Mouse (Mus musculus): ENCODE results near the gene Capn2.
A peak's percentile ranks its signal among the peaks of the same experiment; 100 is the strongest.

Capn2 gene

DNA sequence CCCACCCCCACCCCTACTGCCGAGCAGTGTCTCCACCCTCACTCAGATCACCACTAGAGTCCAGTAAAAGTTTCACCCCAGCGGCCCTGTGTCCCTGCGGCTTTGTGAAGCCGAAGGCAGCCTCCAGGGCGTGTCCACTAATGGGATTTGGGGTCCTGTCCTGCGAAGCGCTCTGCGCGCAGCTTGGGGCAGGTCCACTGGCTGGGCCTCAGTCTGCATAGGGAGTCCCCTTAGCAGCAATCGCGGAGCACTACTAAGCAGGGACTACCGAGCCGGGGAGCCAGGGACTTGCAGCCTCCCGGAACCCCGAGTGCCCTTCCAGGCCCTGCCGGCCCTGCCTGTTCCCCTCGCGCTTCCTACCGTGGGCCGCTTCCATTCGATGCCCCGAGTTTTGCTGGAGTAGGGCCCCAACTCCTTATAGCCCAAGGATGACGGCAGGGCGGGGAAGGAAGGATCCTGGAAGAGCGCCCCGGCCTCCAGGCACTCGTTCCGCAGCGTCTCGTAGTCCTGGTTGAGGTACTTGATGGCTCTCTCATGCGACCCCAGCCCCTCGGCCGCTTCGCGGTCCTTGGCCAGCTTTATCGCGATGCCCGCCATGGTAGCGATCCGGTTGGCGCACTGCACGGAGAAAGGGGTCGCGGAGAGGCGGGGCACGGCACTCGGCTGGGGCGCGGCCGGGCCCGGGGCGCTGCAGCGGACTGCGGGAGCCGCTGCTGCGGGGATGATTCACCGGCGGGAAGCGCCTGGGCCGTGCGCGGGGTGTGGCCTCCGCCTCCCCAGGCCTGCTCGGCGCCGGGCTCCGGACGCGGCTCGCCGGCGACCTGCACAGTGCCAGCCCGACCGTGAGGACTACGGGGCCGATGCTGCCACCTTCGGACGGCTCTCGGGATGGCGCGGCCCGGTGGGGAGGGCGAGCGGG, at the start of gene Capn2:
Gene Capn2 (minus strand): TSS at position 851 of the 919 bp plus-strand sequence.
- DNase-seq (ENCODE audit: low spot score in 2 of 2), result peak; percentile 72 to 88

GRCm38 (mm10) chr1:182565351-182565835, 48.0 kb upstream of the Capn2 start:
- no peak for DNase-seq (ENCODE audit: low spot score in 2 of 2)

DNA sequence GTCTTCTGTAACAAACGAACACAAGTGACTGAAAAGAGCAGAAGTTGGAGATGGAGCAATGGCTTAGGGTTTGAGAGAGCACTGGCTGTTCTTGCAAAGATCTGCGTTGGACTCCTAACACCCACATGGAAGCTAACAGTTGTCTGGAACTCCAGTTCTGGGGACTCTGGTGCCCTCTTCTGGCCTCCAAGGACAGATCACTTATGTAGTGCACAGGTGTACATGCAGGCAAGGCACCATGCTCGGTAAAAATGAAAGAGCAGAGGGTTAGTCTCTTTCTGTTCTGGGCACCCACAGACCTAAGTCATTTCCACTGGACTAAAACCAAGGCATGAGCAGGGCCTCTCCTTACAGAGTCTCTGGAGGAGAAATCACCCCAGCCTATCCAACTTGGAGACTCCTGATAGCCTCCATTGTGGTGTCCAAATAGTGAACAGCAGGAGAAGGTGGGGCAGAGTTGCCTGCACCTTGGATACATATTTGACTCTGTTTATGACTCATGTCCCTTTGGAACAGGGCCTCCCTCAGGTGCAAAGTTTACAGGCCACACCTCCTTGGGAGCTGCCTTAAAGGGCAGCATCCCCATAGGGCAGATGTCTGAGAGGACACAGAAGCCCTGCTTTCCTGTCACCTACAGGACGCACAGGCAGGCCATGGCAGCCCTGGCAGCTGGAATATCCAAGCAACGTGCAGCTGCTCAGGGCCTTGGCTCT, 47.2 kb upstream of the Capn2 start, which contains the start of gene Capn8:
Gene Capn8 (plus strand): TSS at position 600 of the 713 bp plus-strand sequence.
- no peak for DNase-seq (ENCODE audit: low spot score in 2 of 2)

DNA sequence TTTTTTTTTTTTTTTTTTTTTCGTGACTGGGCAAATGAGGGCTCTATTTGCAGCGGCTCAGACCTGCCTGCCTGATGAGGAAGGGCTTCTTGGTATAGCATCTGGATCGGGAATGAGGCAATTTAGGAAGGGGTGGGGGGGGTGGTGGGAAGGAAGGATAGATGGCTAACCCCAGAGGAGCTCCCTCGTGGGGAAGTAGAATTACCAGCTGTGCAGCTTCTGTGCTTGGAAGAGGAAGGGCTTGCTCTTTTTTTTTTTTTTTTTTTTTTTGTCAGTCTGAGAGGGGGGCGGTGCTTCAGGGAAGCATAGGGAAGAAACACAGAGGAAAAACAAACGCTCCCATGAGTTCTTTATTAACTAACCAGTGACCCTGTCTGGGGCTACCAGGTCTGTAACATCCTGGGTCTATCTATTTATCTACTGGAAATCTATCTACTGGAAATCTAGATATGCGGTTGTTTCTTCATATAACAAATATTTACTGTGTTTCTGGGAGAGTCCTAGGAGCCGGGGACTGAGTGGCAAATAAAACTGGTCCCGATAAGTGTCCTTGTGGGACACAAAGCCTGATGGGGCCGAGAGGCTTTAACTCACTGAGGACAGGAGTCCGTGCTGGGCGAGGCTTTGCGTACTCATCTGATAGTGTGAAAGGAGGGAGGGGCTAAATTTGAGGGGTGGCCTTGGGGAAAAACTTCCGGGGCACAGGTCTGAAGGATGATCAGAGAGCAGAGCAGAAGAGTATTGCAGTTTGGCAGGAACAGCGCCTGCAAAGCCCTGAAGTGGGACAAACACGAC, 45.4 kb upstream of the Capn2 start:
- no peak for DNase-seq (ENCODE audit: low spot score in 2 of 2)

- no peak for DNase-seq (ENCODE audit: low spot score in 2 of 2)
These were observed 44.6 kb upstream of the Capn2 start for GRCm38 (mm10) chr1:182561945-182562514.

DNA sequence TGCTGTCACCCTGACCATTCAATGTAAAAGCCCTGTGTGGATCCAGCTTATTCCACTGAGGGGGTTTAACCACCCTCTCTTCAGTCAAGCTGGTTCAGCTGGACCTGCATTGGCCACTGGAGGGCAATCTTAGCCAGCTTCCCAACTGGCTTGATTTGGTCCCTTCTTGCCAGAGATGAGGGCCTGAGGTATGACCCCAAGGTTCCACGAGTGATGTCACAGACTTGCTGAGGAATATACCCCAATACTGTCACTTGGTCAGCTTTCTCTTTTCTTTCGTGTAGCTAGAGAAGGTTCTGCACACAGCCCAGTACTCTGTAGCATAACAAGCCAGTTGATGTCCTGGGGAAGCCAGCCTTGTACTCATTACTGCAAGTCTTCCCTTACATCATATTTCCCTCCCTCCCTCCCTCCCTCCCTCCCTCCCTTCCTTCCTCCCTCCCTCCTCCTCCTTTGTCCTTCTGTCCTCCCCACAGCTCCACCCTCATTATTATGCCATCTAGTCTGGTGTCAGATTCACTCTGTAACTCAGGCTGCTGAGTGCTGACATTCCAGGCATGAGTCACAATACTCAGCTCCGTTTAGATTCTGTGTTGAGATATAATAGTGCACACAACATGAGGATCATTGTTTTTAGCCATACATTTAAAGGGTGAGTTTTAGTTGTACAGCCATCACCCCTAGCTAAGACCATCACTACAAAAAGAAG, 43.1 kb upstream of the Capn2 start:
- no peak for DNase-seq (ENCODE audit: low spot score in 2 of 2)

- no peak for DNase-seq (ENCODE audit: low spot score in 2 of 2)
These were observed 42.1 kb upstream of the Capn2 start for GRCm38 (mm10) chr1:182559530-182559929.

DNA sequence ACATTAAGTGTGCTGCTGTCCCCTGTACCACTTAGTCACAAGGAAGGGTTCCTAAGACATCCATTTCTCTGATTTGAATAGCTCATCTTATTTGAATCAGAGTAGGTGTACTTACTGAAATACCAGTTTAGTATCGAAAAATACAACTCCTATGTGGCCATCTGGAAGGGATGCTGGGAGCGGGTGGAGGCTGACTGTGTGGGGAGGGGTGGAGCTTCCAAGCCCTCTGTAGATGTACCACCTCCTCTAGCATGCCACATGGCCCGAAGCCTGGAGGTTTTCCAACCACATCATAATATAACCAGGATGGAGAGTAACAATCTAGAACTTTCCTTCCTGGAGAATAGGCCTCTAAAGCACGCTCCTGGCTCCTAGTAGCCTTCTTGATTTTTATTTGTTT, 40.9 kb upstream of the Capn2 start:
- DNase-seq (ENCODE audit: low spot score in 2 of 2), result no peak

DNA sequence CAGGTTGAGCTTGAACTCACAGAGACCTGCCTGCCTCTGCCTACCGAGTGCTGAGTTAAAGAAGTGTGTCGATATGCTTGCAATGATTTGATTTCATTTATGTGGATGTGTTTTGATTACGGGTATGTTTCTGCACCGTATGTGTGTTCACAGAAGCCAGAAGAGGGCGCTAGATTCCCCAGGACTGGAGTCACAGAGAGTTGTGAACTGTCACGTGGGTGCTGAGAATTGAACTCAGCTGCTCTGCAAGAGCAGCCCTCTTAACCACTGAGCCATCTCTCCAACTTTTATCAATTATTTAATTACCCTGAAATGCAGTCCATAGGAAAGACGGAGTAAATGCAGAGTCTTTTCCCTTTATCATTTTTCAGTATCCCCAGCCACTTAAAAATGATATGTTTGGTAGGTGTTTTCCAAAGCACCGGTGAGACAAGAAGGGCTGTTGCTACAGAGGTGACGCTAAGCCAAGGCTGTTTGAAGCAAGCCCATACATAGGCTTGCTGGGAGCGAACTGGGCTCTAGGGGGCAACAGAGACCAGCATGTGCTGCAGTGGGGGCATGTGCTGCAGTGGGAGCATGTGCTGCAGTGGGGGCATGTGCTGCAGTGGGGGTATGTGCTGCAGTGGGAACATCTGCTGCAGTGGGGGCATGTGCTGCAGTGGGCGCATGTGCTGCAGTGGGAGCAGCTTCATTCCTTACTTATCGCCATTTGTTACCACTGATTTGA, 36.4 kb upstream of the Capn2 start:
- no peak for DNase-seq (ENCODE audit: low spot score in 2 of 2)

- DNase-seq (ENCODE audit: low spot score in 2 of 2), result no peak
These were observed 33.4 kb upstream of the Capn2 start for GRCm38 (mm10) chr1:182550761-182551160.

- no peak for DNase-seq (ENCODE audit: low spot score in 2 of 2)
These were observed 26.5 kb upstream of the Capn2 start for GRCm38 (mm10) chr1:182543906-182544305.

- DNase-seq (ENCODE audit: low spot score in 2 of 2), result no peak
These were observed 25.7 kb upstream of the Capn2 start for GRCm38 (mm10) chr1:182543136-182543535.

DNA sequence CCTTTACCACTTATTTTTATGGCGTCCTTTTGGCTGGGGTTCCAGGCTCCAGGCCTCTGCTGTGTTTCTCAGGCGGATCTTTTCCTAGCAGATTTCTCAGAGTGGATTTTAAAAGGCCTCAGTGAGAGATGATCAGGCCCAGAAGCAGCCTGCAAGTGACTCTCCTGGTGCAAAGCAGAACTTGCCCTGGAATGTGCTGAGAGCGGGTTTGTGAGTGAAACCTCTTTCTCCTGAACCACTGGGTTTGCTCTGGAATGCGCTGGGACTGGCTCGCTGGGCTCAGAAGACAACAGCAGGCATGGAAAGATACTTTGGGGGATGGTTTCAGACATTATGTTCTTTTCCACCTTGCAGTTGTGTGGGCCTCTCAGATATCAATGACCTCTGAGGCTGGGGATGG, 24.7 kb upstream of the Capn2 start:
- DNase-seq (ENCODE audit: low spot score in 2 of 2), result no peak

GRCm38 (mm10) chr1:182539023-182539940, 21.9 kb upstream of the Capn2 start:
- DNase-seq (ENCODE audit: low spot score in 2 of 2), result peak; percentile 58 to 77

GRCm38 (mm10) chr1:182535080-182535481, 17.7 kb upstream of the Capn2 start:
- DNase-seq (ENCODE audit: low spot score in 2 of 2), result no peak

GRCm38 (mm10) chr1:182533583-182533982, 16.2 kb upstream of the Capn2 start:
- no peak for DNase-seq (ENCODE audit: low spot score in 2 of 2)

GRCm38 (mm10) chr1:182527921-182528858, 10.8 kb upstream of the Capn2 start:
- peak in 1 of 2 experiments; percentile 45 for DNase-seq (ENCODE audit: low spot score in 2 of 2)

GRCm38 (mm10) chr1:182527261-182527766, 9.9 kb upstream of the Capn2 start:
- no peak for DNase-seq (ENCODE audit: low spot score in 2 of 2)

All from spleen, postnatal 4 days (tissue).